Mouse (Mus musculus) right cerebral cortex, adult 2 months (tissue): ENCODE measurements at regions not wholly inside any gene's neighbourhood (a gene's known extent, or its start where the extent isn't known, plus 50 kb on each side); places are given as distances from the start of the nearest gene placed in this dataset.

Experiments
- DNase-seq, 2 experiments: peaks; one replicate each; pipeline ENCODE4 v3.0.0; 2021 to 2022; ENCODE audit warnings: low spot score in 2 of 2

DNA sequence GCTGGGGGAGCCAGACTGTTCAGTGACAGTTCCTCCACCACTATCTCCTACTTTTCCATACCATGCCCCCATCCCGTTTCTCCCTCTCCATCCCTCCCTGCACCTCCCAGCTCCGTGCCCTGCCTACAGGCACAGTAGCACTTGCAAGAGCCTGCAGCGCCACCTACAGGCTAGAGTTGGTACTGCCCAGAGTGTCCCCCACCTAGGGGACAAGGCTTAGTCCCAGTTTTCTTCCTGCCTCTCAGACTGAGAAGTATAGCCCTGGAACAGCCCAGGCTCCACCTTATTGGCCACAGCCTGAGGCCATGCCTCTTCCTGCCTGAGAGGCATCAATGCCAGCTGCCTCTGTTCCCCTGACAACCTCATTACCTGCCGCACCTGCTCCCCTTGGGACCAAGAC, 351.3 kb downstream of the Ptpru start:
- DNase-seq = peak; percentile 90 to 94

DNA sequence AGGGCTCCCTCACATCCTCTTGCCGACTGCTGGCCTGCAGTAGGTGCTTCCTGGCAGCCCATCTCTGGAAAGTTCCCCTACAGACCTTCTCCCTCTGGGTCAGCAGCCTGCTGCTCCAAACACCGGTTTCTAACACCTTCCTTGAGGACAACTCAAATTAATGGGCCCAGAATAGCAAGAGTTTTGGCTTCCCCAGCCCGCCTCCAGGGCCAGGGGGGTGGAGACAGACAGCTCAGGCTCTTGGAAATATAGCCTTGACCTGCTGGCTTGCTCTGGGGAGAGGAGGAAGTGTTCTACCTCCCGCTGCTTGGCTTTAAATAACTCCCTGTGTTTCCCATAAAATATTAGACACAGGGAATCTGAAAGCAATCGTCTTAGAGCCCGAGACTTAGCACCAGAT, 349.8 kb downstream of the Ptpru start:
- no peak for DNase-seq

GRCm38 (mm10) chr4:131489056-131489455, 349.0 kb downstream of the Ptpru start:
- no peak for DNase-seq

DNA sequence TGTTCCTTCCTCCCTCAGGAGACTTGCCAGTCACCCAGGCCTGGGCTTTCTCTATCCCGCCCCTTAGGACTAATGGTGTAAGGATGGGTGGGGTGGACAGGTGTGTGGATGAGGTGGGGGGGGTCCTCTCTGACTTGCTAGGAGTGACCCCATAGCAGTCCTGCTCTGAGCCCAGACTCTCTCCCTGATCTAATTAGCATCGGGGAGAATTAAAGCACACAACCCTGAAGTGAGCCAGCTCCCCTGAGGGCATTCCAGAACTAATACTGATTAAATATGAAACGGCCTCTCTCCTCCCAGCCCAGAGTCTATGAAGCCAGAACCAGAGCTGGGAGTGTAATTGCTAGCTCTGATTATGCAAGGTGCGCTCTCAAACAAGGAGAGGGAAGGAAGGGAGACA, 346.1 kb downstream of the Ptpru start:
- DNase-seq = no peak

- DNase-seq = no peak
Observed at GRCm38 (mm10) chr4:131493726-131494125, 344.4 kb downstream of the Ptpru start.

DNA sequence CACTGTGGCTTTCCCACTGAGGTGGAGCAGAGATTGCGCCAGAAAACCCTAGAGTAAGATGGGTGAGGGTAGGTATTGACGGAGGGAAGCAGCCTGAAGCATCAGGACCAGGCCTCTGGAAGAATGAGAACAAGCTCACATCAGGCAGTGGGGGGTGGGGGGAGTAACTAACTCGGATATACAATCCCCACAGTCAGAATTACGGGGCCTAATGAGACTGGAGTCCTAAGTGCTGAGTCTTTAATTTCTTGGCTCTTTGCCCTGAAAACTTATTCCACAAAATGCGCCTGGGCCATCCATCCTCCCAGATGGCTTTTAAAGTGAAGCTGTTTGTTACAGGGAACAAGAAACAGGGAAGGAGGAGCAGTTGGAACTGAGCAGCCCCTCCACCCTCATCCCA, 341.2 kb downstream of the Ptpru start:
- DNase-seq = no peak

DNA sequence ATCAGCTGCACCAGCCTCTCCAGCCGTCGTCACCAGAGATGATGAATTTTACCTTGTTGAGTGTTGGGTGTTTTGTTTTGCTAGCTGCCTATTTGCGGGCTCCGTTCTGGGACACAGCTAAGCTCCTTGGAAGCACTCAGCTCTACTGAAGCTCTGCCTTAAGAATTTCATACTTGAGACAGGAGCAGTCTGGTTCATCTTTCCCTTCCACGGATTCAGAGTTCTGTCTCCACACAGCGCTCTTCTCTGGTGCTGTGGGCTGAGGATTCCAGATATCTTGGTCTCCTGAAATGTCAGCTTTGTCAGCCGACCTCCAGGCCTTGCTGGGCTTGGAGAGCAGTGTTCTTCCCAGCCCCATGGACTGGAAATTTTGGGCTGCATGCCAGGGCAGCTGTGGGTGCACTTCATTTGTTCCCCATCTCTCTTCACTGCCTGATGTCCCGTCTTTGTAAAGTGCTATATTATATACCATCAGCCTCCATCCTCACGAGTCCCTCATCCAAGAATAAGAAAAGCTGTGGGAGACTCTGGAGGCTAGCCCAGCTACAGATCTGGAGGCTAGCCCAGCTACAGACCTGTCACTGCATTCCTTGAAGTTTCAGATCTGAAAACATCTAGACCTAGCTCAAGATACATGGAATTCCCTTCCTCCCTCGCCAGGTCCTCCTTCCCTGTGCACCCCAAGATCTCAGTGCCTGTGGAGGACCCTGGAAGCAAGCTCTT, 337.0 kb downstream of the Ptpru start:
- DNase-seq = peak in 1 of 2 experiments; percentile 61

- DNase-seq = no peak
Observed at GRCm38 (mm10) chr4:131508154-131508553, 329.9 kb downstream of the Ptpru start.

GRCm38 (mm10) chr4:131511586-131511985, 326.5 kb downstream of the Ptpru start:
- no peak for DNase-seq

DNA sequence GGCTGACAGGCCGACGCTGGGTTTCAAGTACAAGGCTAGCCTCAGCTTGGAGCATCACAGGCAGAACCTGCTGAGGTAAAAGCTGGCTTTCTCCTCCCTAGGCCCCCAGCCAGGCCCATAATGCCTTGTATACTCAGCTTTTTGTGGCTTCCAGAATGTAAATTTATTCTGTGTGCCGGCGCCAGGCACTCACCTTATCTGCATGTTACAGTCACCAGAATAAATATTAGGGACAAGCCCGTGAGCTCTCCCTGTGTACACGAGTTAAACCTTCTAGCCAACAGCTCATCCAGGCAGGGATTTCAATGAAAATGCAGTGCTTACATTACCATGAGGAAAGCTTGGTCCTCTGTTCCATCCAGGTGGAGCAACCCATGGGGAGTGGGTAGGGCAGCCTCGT, 325.3 kb downstream of the Ptpru start:
- no peak for DNase-seq

DNA sequence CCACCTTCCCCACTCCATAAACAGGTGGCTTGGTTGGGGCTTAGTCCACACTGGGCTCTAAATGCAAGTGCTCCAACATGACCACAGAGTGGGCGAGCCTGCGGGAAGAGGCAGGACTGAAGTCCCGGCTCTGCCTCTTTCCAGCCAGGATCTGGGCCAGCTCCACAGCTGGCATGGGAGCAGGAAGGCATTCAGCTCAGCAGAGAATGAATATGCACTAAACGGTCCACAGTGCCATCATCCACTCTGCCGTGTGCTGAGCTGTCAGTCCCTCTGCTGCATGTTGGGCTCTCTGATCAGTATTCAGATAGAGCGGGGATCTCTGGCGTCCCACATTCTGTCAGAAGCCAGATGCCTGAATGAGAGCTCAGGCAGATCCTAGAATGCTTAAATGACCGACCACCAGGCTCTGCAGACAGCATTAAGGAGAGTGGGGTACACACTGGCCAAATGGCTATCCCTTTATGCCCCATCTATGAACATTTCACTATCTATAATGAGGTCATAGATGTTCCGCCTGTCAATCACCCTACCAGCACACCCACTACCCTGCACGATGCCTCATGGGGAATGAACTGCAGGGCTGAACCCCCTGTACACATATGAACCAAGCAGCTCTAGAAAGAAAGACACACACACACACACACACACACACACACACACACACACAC, 317.3 kb downstream of the Ptpru start:
- DNase-seq = no peak

- peak in 1 of 2 experiments; percentile 49 for DNase-seq
Observed at GRCm38 (mm10) chr4:131521307-131521651, 316.8 kb downstream of the Ptpru start.

GRCm38 (mm10) chr4:131525236-131525635, 312.9 kb downstream of the Ptpru start:
- peak in 1 of 2 experiments; percentile 23 for DNase-seq

DNA sequence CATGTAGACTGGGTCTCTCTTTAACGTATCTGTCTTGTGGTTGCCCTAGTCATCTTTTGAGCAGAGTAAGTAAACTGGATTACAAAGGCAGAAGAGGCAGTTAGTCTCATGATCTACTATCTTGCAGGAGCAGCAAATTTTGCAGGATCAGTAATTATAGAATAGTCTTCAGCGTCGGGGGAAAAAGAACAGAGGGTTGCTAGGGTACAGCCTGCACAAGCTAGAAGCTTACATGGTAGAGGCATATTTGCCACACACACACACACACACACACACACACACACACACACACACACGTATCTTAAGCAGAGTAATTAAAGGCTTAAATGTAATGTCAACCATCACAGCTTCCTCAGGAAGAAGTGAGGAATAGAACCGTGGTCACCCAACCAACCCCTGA, 307.6 kb downstream of the Ptpru start:
- DNase-seq = no peak

GRCm38 (mm10) chr4:131531003-131531402, 307.1 kb downstream of the Ptpru start:
- DNase-seq = no peak

DNA sequence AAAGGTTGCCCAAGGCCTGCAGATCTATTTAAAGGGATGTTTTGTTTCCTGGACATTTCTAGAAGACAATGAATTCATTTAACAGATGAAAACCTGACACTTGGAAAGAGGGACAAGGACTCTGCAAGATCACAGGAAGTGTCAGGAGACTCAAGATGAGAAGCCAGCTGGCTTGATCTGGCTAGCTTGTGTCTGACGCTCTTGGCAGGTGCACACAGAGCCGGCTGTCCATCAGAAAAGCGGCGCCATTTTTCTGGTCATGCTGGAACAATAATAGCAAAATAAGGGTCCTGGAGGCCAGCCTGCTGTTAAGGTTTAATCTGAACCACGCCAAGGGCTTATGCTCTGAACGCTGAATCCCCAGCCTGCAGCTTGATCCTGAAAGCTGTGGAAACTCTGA, 303.3 kb downstream of the Ptpru start:
- no peak for DNase-seq

DNA sequence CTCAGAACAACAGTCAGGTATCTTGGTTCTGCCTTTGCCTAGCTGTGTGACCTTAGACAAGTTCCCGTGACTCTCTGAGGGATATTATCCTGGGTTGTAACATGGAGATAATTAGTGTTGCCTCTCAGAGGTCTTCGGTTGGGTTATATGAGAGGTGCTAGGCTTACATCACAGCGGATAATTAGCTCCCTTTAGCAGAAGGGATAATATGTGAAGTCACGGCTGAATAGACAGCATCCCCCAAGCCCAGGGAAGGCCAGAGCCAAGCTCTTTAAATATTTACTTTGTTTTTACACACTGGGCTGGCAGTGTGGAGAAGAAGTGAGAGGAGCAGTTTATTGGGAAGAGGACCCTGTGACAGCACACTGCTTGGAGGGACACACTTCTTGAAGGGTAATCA, 299.9 kb downstream of the Ptpru start:
- DNase-seq = no peak

DNA sequence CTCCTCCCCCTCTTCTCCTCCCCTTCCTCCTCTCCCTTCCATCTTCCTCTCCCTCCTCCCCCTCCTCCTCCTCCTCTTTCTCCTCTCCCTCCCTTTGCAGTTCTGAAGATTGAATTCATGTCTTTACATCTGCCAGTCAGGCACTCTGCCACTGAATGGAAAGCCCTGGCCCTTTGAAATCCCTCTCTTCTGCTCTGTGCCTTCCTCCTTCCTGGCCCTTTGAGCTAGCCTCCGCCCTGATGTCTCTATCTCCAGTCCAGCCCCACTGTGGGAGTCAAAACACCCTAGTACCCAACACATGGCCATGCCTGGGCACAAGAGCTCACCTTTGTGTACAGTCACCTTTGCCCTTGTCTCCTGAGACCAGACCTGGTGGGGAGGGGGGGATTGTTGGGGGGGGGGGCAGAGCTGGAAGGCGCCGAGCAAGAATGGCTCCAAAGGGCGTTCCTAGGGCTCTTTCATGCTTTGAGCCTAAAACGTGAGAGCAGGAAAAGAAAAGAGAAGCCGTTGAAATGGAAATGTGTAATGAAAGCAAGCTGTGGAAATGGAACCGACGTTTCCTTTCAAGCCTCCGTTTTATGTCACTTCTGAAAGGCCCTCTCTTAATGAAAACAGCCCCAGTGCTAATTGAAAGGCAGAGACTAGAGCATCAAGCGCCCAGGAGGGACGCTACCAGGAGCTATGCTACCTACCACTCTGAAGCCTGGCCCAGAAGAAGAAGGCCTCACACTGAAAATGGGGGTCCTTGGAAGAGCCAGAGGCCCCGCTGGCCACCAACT, 291.5 kb downstream of the Ptpru start:
- DNase-seq = no peak

GRCm38 (mm10) chr4:131549581-131549980, 288.5 kb downstream of the Ptpru start:
- no peak for DNase-seq

- DNase-seq = no peak
Observed at GRCm38 (mm10) chr4:131558513-131558912, 279.6 kb downstream of the Ptpru start.

GRCm38 (mm10) chr4:131563851-131564250, 274.2 kb downstream of the Ptpru start:
- no peak for DNase-seq

DNA sequence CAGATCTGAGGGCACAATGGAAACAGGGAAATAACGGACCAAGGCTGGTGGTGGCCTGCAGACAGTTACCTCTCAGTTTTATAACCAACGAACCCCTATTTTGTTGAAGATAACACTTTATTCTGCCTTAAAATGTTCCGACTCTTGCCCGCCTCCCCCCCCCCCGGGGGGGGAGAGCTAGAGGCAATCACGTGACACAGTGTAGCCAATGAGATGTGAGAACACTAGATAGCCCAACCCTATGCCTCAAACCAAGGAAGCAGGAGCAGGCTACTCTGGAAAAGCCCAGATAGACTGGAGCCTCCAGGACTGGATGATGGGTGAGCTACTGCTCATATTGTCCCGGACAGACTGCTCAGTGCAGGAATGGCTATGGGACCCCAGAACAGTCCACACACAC, 272.9 kb downstream of the Ptpru start:
- no peak for DNase-seq

DNA sequence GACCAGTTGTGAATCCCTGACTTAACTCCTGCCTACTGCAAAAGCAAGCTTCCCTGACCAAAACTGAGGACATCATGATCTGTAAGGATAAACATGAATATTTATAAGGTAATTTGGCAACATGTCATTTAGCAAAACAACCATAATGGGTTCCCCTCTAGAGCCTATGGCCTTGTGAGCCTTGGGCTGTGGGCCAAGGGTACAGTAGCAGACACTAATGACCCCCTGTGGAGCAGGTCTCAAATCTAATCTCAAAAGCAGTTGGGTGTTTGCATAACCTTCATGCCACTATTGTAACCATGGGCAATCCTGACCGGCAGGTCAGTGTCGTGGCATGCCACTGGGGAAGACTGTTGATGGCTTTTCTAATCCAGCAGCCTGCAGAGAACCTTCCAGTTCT, 270.8 kb downstream of the Ptpru start:
- no peak for DNase-seq
